ENCODE assay signal across 8 mouse cellular contexts in genomic region chr15:31586519-31586918, GRCm38 (mm10). TPM values are rescaled to one million over a fixed set of nuclear protein-coding genes. Genes with fewer than 3 reads are reported as not detected.
DNase-seq lines count a peak whose midpoint lies in the region; ATAC-seq and TF ChIP-seq lines count a peak whose summit lies in the region.

No protein-coding gene starts in this region.

- 8% methylated on average over 4 of the region's 4 CpGs for WGBS in embryonic facial prominence, embryonic 11.5 days
- WGBS in kidney, embryonic 15.5 days: 6% methylated on average over 4 of the region's 4 CpGs
- 6% methylated on average over 4 of the region's 4 CpGs for WGBS in liver, adult 2 months

- no peak overlapping the region for H3ac ChIP-seq in myocyte (ENCODE audit: control insufficient read depth, insufficient read length)

- no peaks in the 10 kb centered on the region for H3K4me1 ChIP-seq in embryonic facial prominence, embryonic 11.5 days (ENCODE audit: control insufficient read depth, insufficient read depth, low read length)
- H3K4me1 ChIP-seq in kidney, embryonic 15.5 days: no peaks in the 10 kb centered on the region
- peaks cover 20% of the 10 kb centered on the region for H3K4me1 ChIP-seq in liver, adult 2 months (ENCODE audit: control insufficient read depth, insufficient read depth, low read length)

- H3K79me2 ChIP-seq in liver, adult 2 months (ENCODE audit: control insufficient read depth, insufficient read depth, low read length): no peaks in the 10 kb centered on the region
- H3K79me2 ChIP-seq in myocyte (ENCODE audit: control insufficient read depth, insufficient read depth): no peaks in the 10 kb centered on the region

- TF ChIP-seq CTCF in liver, adult 2 months (IDR thresholded peaks at IDR 0.05; ENCODE audit: low read depth, low read length): peak; percentile 98

- H3K36me3 ChIP-seq in embryonic facial prominence, embryonic 11.5 days (replicated peaks; ENCODE audit: control insufficient read depth, insufficient read depth, low read depth, low read length): peaks cover 10% of the 10 kb centered on the region
- peaks cover 30% of the 10 kb centered on the region for H3K36me3 ChIP-seq in kidney, embryonic 15.5 days
- H3K36me3 ChIP-seq in liver, adult 2 months (ENCODE audit: control insufficient read depth, insufficient read depth, low read length): peaks cover 39% of the 10 kb centered on the region
- peaks cover 27% of the 10 kb centered on the region for H3K36me3 ChIP-seq in myocyte (ENCODE audit: control insufficient read depth, insufficient read depth)

- peak; percentile 40; the same call in 1 of the 2 replicates for ATAC-seq in embryonic facial prominence, embryonic 11.5 days (replicated peaks; ENCODE audit: insufficient number of reproducible peaks, low FRiP score, low TSS enrichment, low read depth)
- ATAC-seq in kidney, embryonic 15.5 days (replicated peaks; ENCODE audit: low FRiP score): peak; percentile 43; the same call in 1 of the 2 replicates

- no peak overlapping the region for H3K4me3 ChIP-seq in embryonic facial prominence, embryonic 11.5 days (ENCODE audit: low read depth, low read length)
- H3K4me3 ChIP-seq in kidney, embryonic 15.5 days (replicated peaks): no peak overlapping the region
- no peak overlapping the region for H3K4me3 ChIP-seq in liver, adult 2 months (ENCODE audit: insufficient read depth, low read depth, low read length)
- H3K4me3 ChIP-seq in myocyte: no peak overlapping the region

- no peak overlapping the region for H3K27ac ChIP-seq in embryonic facial prominence, embryonic 11.5 days (replicated peaks; ENCODE audit: low read depth, low read length)
- H3K27ac ChIP-seq in kidney, embryonic 15.5 days: no peak overlapping the region
- no peak overlapping the region for H3K27ac ChIP-seq in liver, adult 2 months (replicated peaks; ENCODE audit: insufficient read depth, low read depth, low read length)

- H3K9ac ChIP-seq in embryonic facial prominence, embryonic 11.5 days (replicated peaks; ENCODE audit: low read length): no peak overlapping the region
- no peak overlapping the region for H3K9ac ChIP-seq in kidney, embryonic 15.5 days
- no peak overlapping the region for H3K9ac ChIP-seq in liver, adult 2 months (ENCODE audit: low read depth, low read length)

- no peak overlapping the region for H3K4me2 ChIP-seq in embryonic facial prominence, embryonic 11.5 days (ENCODE audit: low read depth, low read length)
- no peak overlapping the region for H3K4me2 ChIP-seq in kidney, embryonic 15.5 days
- H3K4me2 ChIP-seq in myocyte (ENCODE audit: low read depth): no peak overlapping the region

- TF ChIP-seq POLR2A in liver, adult 2 months (IDR thresholded peaks at IDR 0.05; ENCODE audit: extremely low read depth, insufficient read depth, low read length): no peak
- TF ChIP-seq POLR2A in myocyte (IDR thresholded peaks at IDR 0.05; ENCODE audit: insufficient read length, low read depth): no peak

- DNase-seq in 3134 (ENCODE audit: extremely low read depth, insufficient read length, low spot score): peak; percentile 29
- peak; percentile 88 for DNase-seq in adrenal gland, postnatal 25 days
- DNase-seq in embryonic facial prominence, embryonic 11.5 days (ENCODE audit: low spot score): peak; percentile 90
- DNase-seq in heart, adult 9 months (ENCODE audit: low spot score in 2 of 2): peak; percentile 65 to 81
- DNase-seq in liver, adult 2 months (ENCODE audit: extremely low read depth, low read depth, low spot score): peak; percentile 69
- DNase-seq in spleen, postnatal 36 days (ENCODE audit: low spot score in 2 of 2): peak; percentile 71 to 80

- no peaks in the 10 kb centered on the region for H3K9me3 ChIP-seq in embryonic facial prominence, embryonic 11.5 days (replicated peaks; ENCODE audit: control insufficient read depth, low read length)
- H3K9me3 ChIP-seq in kidney, embryonic 15.5 days (replicated peaks): no peaks in the 10 kb centered on the region

- H3K27me3 ChIP-seq in embryonic facial prominence, embryonic 11.5 days (ENCODE audit: control insufficient read depth, insufficient read depth, low read length): no peaks in the 10 kb centered on the region
- no peaks in the 10 kb centered on the region for H3K27me3 ChIP-seq in kidney, embryonic 15.5 days
- no peaks in the 10 kb centered on the region for H3K27me3 ChIP-seq in liver, adult 2 months (ENCODE audit: control insufficient read depth, insufficient read depth, low read length)
- no peaks in the 10 kb centered on the region for H3K27me3 ChIP-seq in myocyte (ENCODE audit: control insufficient read depth, insufficient read depth, insufficient read length)

TF ChIP-seq in myocyte, 11 proteins besides CTCF, POLR2A, EP300 and RAD21:
- TF ChIP-seq POLR2AphosphoS2 (IDR thresholded peaks at IDR 0.05; ENCODE audit: insufficient read length, low read depth) (peak; percentile 44), MYOD1 (IDR thresholded peaks at IDR 0.05; ENCODE audit: control insufficient read depth in 1 of 3, insufficient read length in 2 of 3, low read depth in 2 of 3) (no peak), E2F4 (IDR thresholded peaks at IDR 0.05; ENCODE audit: insufficient read depth) (no peak), TCF12 (IDR thresholded peaks at IDR 0.05; ENCODE audit: insufficient read depth, poor library complexity, severe bottlenecking) (no peak)

RNA-seq across cellular contexts. Expression of gene Cct5, which starts 15.1 kb away (rescaled TPM):
- 301 and 333 TPM in 2 replicates for total RNA-seq in adrenal gland, postnatal 25 days (2021)
- 820 and 828 TPM in 2 replicates for polyA plus RNA-seq in embryonic facial prominence, embryonic 11.5 days (2014; fragmentation: Nextera tagmentation; extraction: Ambion mirVana)
- polyA plus RNA-seq in kidney, embryonic 15.5 days (2015; fragmentation: Nextera tagmentation; extraction: Ambion mirVana): 560 and 580 TPM in 2 replicates
- total RNA-seq in liver, adult 2 months (2014; rRNA removed): 180 and 184 TPM in 2 replicates
- polyA plus RNA-seq in liver, adult 2 months (2012; rRNA removed): 72.8 and 73.6 TPM in 2 replicates
- polyA plus RNA-seq in myocyte (2012; fragmentation: generic; extraction: Trizol): 521 TPM

RNA-seq across cellular contexts. Expression of gene Fam173b, which starts 15.1 kb away (rescaled TPM):
- total RNA-seq in adrenal gland, postnatal 25 days (2021): 24.7 and 29.0 TPM in 2 replicates
- polyA plus RNA-seq in embryonic facial prominence, embryonic 11.5 days (2014; fragmentation: Nextera tagmentation; extraction: Ambion mirVana): 11.4 and 14.6 TPM in 2 replicates
- polyA plus RNA-seq in kidney, embryonic 15.5 days (2015; fragmentation: Nextera tagmentation; extraction: Ambion mirVana): 13.4 and 13.9 TPM in 2 replicates
- 20.1 and 20.4 TPM in 2 replicates for total RNA-seq in liver, adult 2 months (2014; rRNA removed)
- polyA plus RNA-seq in liver, adult 2 months (2012; rRNA removed): 8.5 and 13.7 TPM in 2 replicates
- polyA plus RNA-seq in myocyte (2012; fragmentation: generic; extraction: Trizol): 37.8 TPM

RNA-seq across cellular contexts. Expression of gene Cmbl, which starts 21.3 kb away (rescaled TPM):
- total RNA-seq in adrenal gland, postnatal 25 days (2021): 180 and 181 TPM in 2 replicates
- polyA plus RNA-seq in embryonic facial prominence, embryonic 11.5 days (2014; fragmentation: Nextera tagmentation; extraction: Ambion mirVana): 1.2 and 1.4 TPM in 2 replicates
- polyA plus RNA-seq in kidney, embryonic 15.5 days (2015; fragmentation: Nextera tagmentation; extraction: Ambion mirVana): 13.6 and 14.6 TPM in 2 replicates
- 292 and 434 TPM in 2 replicates for total RNA-seq in liver, adult 2 months (2014; rRNA removed)
- polyA plus RNA-seq in liver, adult 2 months (2012; rRNA removed): 374 and 481 TPM in 2 replicates
- polyA plus RNA-seq in myocyte (2012; fragmentation: generic; extraction: Trizol): 29.0 TPM

RNA-seq across cellular contexts. Expression of gene March6, which starts 55.7 kb away (rescaled TPM):
- 142 and 154 TPM in 2 replicates for total RNA-seq in adrenal gland, postnatal 25 days (2021)
- polyA plus RNA-seq in embryonic facial prominence, embryonic 11.5 days (2014; fragmentation: Nextera tagmentation; extraction: Ambion mirVana): 40.6 and 41.9 TPM in 2 replicates
- 31.5 and 32.6 TPM in 2 replicates for polyA plus RNA-seq in kidney, embryonic 15.5 days (2015; fragmentation: Nextera tagmentation; extraction: Ambion mirVana)
- 77.0 and 79.8 TPM in 2 replicates for total RNA-seq in liver, adult 2 months (2014; rRNA removed)
- 22.6 and 27.5 TPM in 2 replicates for polyA plus RNA-seq in liver, adult 2 months (2012; rRNA removed)
- 37.2 TPM for polyA plus RNA-seq in myocyte (2012; fragmentation: generic; extraction: Trizol)

Comparison
In these comparisons a context has a peak if more than half of its experiments do, and no peak if none do; other contexts are left out.
1. DNase-seq: peak in every context shown above with its lines; median percentile 90 in embryonic facial prominence, embryonic 11.5 days; 88 in adrenal gland, postnatal 25 days; 76 in spleen, postnatal 36 days; 73 in heart, adult 9 months; 69 in liver, adult 2 months; 29 in 3134.
2. RNA of gene Cmbl, which starts 21.3 kb away (polyA plus RNA-seq): 374 to 481 TPM in liver, adult 2 months; 29.0 TPM in myocyte (single experiment), 13.6 to 14.6 TPM in kidney, embryonic 15.5 days and 1.2 to 1.4 TPM in embryonic facial prominence, embryonic 11.5 days; every median in the first group is over 10 times any median in the second.